Mouse (Mus musculus) lung, embryonic 14.5 days (tissue): ENCODE measurements around the gene Pbld2. TPM values are rescaled to one million over a fixed set of nuclear protein-coding genes. Genes with fewer than 3 reads are reported as not detected.
"Not testable (repeated sequence)": the region's sequence is repeated elsewhere in the genome, so short reads cannot be mapped to it uniquely, and the experiment has no call there.

Source experiments
- ATAC-seq: fragments of 200-750 bp; cut with Nextera tagmentation; 2 replicates; pipeline ENCODE4 v1.8.0; 2017; ENCODE audit warnings: mild to moderate bottlenecking, moderate TSS enrichment, moderate library complexity; ENCODE audit not compliant: insufficient read depth
- DNase-seq: peaks from one replicate; pipeline ENCODE4 v3.0.0-alpha.2; 2015
- H3K27ac ChIP-seq: fragments of 300-500 bp; sonication (generic); 2 replicates; pipeline ENCODE4 v1.5.1; 2014; ENCODE audit warnings: low read depth, mild to moderate bottlenecking, moderate library complexity
- H3K27me3 ChIP-seq: fragments of 300-500 bp; sonication (generic); 2 replicates; pipeline ENCODE4 v1.6.1; 2014; ENCODE audit warnings: low read length, control low read depth; ENCODE audit not compliant: insufficient read depth
- H3K36me3 ChIP-seq: fragments of 300-500 bp; sonication (generic); 2 replicates; pipeline ENCODE4 v1.6.1; 2014; ENCODE audit warnings: control low read depth; ENCODE audit not compliant: insufficient read depth
- H3K4me1 ChIP-seq: fragments of 300-500 bp; sonication (generic); 2 replicates; pipeline ENCODE4 v1.6.1; 2014; ENCODE audit warnings: antibody characterized with exemption, control low read depth; ENCODE audit not compliant: insufficient read depth
- H3K4me2 ChIP-seq: fragments of 300-500 bp; sonication (generic); 2 replicates; pipeline ENCODE4 v1.6.1; 2014; ENCODE audit warnings: mild to moderate bottlenecking
- H3K4me3 ChIP-seq: fragments of 300-500 bp; sonication (generic); 2 replicates; pipeline ENCODE4 v1.5.1; 2014; ENCODE audit warnings: low read depth, low read length
- H3K9ac ChIP-seq: fragments of 300-500 bp; sonication (generic); 2 replicates; pipeline ENCODE4 v1.6.1; 2014
- H3K9me3 ChIP-seq: fragments of 300-500 bp; sonication (generic); 2 replicates; pipeline ENCODE4 v1.6.1; 2016; ENCODE audit warnings: low read depth, low read length, control low read depth
- CTCF ChIP-seq: IDR thresholded peaks from 2 replicates; pipeline ENCODE4 v1.5.1; 2016; ENCODE audit warnings: antibody characterized with exemption, low read depth
- WGBS: fragments of 180-500 bp; shearing (Covaris S2); extraction: QIAGEN DNeasy Blood & Tissue Kit; methylation state at CpG from one replicate; pipeline ENCODE4 v1.1.7; 2014; 5-methylcytosine and 5-hydroxymethylcytosine counted together
- polyA plus RNA-seq: library from polyadenylated mRNA; unstranded; fragments of >200 nt; fragmentation: Nextera tagmentation; extraction: Ambion mirVana; gene quantifications from 2 replicates; pipeline ENCODE4 v1.2.1, GENCODE M21; 2014

The Pbld2 gene
- polyA plus RNA-seq, 1 experiment from 2014 or later, result 1.1 TPM

DNA sequence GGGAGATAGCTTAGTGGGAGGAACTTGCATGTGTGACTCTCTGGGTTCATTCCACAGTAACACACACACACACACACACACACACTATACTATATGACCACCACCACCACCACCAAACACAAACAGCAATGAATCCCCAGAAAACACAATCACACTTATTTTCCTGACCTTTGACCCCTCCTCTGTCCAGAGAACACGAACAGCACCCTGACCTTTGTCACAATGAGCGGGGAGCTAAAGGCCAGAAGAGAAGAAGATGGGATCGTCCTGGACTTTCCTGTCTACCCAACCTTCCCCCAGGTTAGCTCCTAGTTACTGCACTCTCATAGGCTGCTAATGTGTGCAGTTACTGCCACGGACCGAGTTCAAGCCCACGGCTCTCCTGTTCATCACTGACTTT lies 27.9 kb downstream of the Pbld2 start:
- Histone ChIP-seq H3K9ac (no peak overlapping the region), H3K4me2 (no peak overlapping the region), H3K9me3 (no peaks in the 10 kb centered on the region), H3K36me3 (no peaks in the 10 kb centered on the region), H3K27me3 (no peaks in the 10 kb centered on the region), H3K4me3 (no peak overlapping the region), H3K27ac (no peak overlapping the region), H3K4me1 (no peaks in the 10 kb centered on the region)
- 76% methylated on average over 6 of the region's 6 CpGs for WGBS
- no peak for TF ChIP-seq CTCF
- DNase-seq (no peak), ATAC-seq (no peak)

DNA sequence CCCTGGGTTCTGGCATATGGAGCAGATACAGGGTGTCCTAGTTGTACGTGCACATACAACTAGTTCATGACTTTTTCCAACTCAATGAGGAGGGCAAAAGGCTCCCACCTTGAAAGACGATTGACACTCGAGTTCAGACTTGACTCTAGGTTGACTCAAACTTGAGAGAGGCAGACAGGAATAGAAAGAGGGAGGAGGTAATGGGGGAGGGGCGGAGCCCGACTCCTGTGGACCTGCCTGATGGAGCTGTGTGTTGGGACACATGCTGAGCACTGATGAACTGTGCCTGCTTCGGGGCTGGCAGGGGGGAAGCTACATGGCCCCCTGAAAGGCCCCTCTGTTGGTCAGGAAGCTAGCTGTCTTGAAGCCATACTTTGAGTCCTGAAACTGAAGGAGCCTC lies 28.9 kb downstream of the Pbld2 start:
- no peak for ATAC-seq
- WGBS, result 52% methylated on average over 6 of the region's 6 CpGs
- no peaks in the 10 kb centered on the region for H3K27me3 ChIP-seq
- no peak overlapping the region for H3K27ac ChIP-seq
- no peak for DNase-seq
- no peak overlapping the region for H3K4me2 ChIP-seq
- no peaks in the 10 kb centered on the region for H3K4me1 ChIP-seq
- TF ChIP-seq CTCF, result no peak
- no peak overlapping the region for H3K4me3 ChIP-seq
- H3K36me3 ChIP-seq, result no peaks in the 10 kb centered on the region
- no peak overlapping the region for H3K9ac ChIP-seq
- no peaks in the 10 kb centered on the region for H3K9me3 ChIP-seq

DNA sequence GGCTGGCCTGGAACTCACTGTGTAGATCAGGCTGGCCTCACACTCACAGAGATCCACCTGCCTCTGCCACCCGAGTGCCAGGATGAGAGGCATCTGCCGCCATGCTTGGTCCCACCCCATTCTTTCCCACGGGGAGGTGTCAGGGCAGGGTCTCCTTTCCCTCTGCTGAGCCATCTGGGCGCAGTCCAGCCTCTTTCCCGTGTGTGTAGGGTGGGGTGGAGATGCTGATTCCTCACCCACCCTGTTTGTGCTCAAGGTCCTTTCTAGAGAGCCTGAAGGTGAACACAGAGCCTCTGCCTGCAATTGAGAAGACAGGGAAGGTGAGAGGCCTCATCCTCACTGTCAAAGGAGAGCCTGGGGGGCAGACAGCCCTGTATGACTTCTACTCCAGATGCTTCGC lies 30.0 kb downstream of the Pbld2 start:
- WGBS, result 83% methylated on average over 6 of the region's 6 CpGs
- not testable (repeated sequence) for DNase-seq, H3K27me3 ChIP-seq, H3K36me3 ChIP-seq, H3K9ac ChIP-seq, ATAC-seq, H3K27ac ChIP-seq, H3K4me2 ChIP-seq, H3K4me1 ChIP-seq, H3K9me3 ChIP-seq, H3K4me3 ChIP-seq

GRCm38 (mm10) chr10:63054586-63054985 lies 30.5 kb downstream of the Pbld2 start:
- Histone ChIP-seq H3K4me3 (no peak overlapping the region), H3K9me3 (no peaks in the 10 kb centered on the region), H3K27me3 (no peaks in the 10 kb centered on the region), H3K9ac (no peak overlapping the region), H3K4me2 (no peak overlapping the region), H3K36me3 (no peaks in the 10 kb centered on the region), H3K27ac (no peak overlapping the region), H3K4me1 (no peaks in the 10 kb centered on the region)
- TF ChIP-seq CTCF, result no peak
- WGBS, result 72% methylated on average over 2 of the region's 2 CpGs
- no peak for ATAC-seq
- DNase-seq, result no peak

- H3K27me3 ChIP-seq, result no peaks in the 10 kb centered on the region
- no peak overlapping the region for H3K27ac ChIP-seq
- no peaks in the 10 kb centered on the region for H3K36me3 ChIP-seq
- TF ChIP-seq CTCF, result no peak
- no peaks in the 10 kb centered on the region for H3K4me1 ChIP-seq
- no peak overlapping the region for H3K9ac ChIP-seq
- ATAC-seq (no peak), DNase-seq (no peak)
- H3K9me3 ChIP-seq, result no peaks in the 10 kb centered on the region
- peak overlapping the region; percentile 27 for H3K4me2 ChIP-seq
- 28% methylated on average over 24 of the region's 24 CpGs for WGBS
- no peak overlapping the region for H3K4me3 ChIP-seq
Measured at GRCm38 (mm10) chr10:63056966-63057750, 33.0 kb downstream of the Pbld2 start.

DNA sequence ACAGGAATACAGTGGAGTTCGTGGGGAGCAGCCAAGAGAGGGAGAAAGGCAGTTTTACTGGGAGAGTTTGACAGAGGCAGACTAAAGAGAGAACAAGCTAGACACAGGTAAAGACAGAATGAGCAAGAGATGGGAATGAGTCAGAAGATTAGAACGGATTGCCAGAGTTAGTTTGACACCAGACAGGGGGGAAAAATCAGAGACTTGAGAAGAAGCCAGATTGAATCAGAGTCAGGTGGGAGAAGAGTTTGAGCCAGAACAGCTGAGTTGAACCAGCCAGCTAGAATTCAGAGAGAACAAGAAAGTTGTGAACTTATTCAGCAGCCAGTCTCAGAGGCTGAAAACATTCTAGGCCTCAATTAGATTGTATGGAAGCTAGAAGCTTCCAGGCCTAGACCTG lies 35.7 kb downstream of the Pbld2 start, which contains the start of gene Pbld1:
TSS of gene Pbld1 (plus strand) at position 301 of the 400 bp plus-strand sequence.
- WGBS, result 78% methylated on average over 2 of the region's 2 CpGs
- no peaks in the 10 kb centered on the region for H3K4me1 ChIP-seq
- H3K4me2 ChIP-seq, result no peak within 1 kb of the TSS
- H3K4me3 ChIP-seq, result no peak within 1 kb of the TSS
- H3K9ac ChIP-seq, result no peak within 1 kb of the TSS
- H3K36me3 ChIP-seq, result no peaks in the 10 kb centered on the region
- ATAC-seq (no peak), DNase-seq (no peak)
- H3K9me3 ChIP-seq, result no peaks in the 10 kb centered on the region
- no peak for TF ChIP-seq CTCF
- H3K27me3 ChIP-seq, result no peaks in the 10 kb centered on the region
- no peak within 1 kb of the TSS for H3K27ac ChIP-seq

DNA sequence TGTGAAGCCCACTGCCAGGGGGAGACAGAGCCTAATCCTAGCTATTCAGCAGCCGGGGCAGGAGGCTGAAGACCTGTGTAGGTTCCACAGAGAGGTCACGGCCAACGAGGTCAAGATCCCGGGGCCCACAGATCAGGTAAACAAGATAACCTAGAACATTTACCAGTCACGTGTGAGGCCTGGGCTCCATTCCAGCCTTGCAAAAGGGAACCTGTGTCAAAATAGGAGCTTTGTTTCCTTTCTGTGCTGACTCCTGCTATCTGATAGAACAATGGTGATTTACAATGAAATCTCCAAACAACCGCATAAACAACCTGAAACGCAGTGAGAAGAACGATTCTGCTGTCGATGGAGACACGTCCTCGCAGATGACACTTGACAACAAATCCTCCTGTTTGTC lies 36.3 kb downstream of the Pbld2 start:
- Histone ChIP-seq H3K9ac (no peak overlapping the region), H3K27ac (no peak overlapping the region), H3K4me2 (no peak overlapping the region), H3K36me3 (no peaks in the 10 kb centered on the region), H3K9me3 (no peaks in the 10 kb centered on the region), H3K27me3 (no peaks in the 10 kb centered on the region), H3K4me1 (no peaks in the 10 kb centered on the region), H3K4me3 (no peak overlapping the region)
- no peak for DNase-seq
- ATAC-seq, result no peak
- 43% methylated on average over 11 of the region's 11 CpGs for WGBS
- TF ChIP-seq CTCF, result no peak

GRCm38 (mm10) chr10:63061266-63061665 lies 37.2 kb downstream of the Pbld2 start:
- H3K27ac ChIP-seq, result no peak overlapping the region
- no peak overlapping the region for H3K9ac ChIP-seq
- 66% methylated on average over 12 of the region's 12 CpGs for WGBS
- H3K27me3 ChIP-seq, result no peaks in the 10 kb centered on the region
- ATAC-seq (no peak), DNase-seq (no peak)
- no peak overlapping the region for H3K4me3 ChIP-seq
- no peak for TF ChIP-seq CTCF
- no peaks in the 10 kb centered on the region for H3K36me3 ChIP-seq
- H3K4me1 ChIP-seq, result no peaks in the 10 kb centered on the region
- no peaks in the 10 kb centered on the region for H3K9me3 ChIP-seq
- H3K4me2 ChIP-seq, result no peak overlapping the region
